Mouse (Mus musculus) stomach, postnatal 0 days (tissue): Measurements from ENCODE around the gene Spats2l.

Experiments
- CTCF ChIP-seq: IDR thresholded peaks from 2 replicates; pipeline ENCODE4 v1.5.1; 2016; ENCODE audit warnings: antibody characterized with exemption, low read depth, mild to moderate bottlenecking, moderate library complexity
- EP300 ChIP-seq: optimal IDR thresholded peaks from 2 replicates; pipeline ENCODE3; 2016; ENCODE audit warnings: antibody characterized with exemption

- TF ChIP-seq CTCF: no peak
- TF ChIP-seq EP300: no peak
Observed at GRCm38 (mm10) chr1:57878957-57879356, 105.0 kb downstream of the Spats2l start.
